ENCODE assay signal across 8 mouse cellular contexts in the genomic region with DNA sequence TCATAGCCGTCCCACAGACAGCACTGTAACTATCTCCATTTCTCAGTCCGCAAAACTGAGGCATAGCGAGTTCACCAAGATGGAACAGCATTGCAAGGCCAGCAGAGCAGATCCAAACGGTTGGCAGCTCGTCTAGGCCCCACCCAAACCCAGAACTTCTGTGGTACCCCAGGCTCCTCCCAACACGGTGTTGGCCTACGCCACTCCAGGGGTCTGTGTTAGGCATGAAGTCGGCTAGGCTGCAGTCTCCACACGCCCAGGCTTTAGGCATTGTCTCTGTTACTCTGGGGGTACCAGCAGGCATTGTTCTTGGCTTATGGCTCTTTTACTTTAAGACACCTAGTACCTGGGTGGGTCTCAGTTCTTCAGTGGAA. TPM values are rescaled to one million over a fixed set of nuclear protein-coding genes. Genes with fewer than 3 reads are reported as not detected.
DNase-seq lines count a peak whose midpoint lies in the region; ATAC-seq and TF ChIP-seq lines count a peak whose summit lies in the region.

No protein-coding gene starts in this region.

- peak overlapping the region; percentile 67 for H3K27ac ChIP-seq in liver, adult 2 months (replicated peaks; ENCODE audit: insufficient read depth, low read depth, low read length)
- H3K27ac ChIP-seq in forebrain, embryonic 11.5 days (ENCODE audit: low read depth, low read length), result no peak overlapping the region
- H3K27ac ChIP-seq in limb, embryonic 12.5 days, result peak overlapping the region; percentile 87
- H3K27ac ChIP-seq in olfactory bulb, adult 2 months (ENCODE audit: insufficient read depth, low read depth, low read length), result peak overlapping the region; percentile 6; the same call in 1 of the 2 replicates

- peak overlapping the region; percentile 52 for H3K9ac ChIP-seq in liver, adult 2 months (ENCODE audit: low read depth, low read length)
- peak overlapping the region; percentile 5; the same call in 1 of the 2 replicates for H3K9ac ChIP-seq in forebrain, embryonic 11.5 days (ENCODE audit: low read length)
- no peak overlapping the region for H3K9ac ChIP-seq in limb, embryonic 12.5 days (replicated peaks)

- no peaks in the 10 kb centered on the region for H3K27me3 ChIP-seq in liver, adult 2 months (ENCODE audit: control insufficient read depth, insufficient read depth, low read length)
- H3K27me3 ChIP-seq in forebrain, embryonic 11.5 days (ENCODE audit: control insufficient read depth, insufficient read depth, low read length), result no peaks in the 10 kb centered on the region
- H3K27me3 ChIP-seq in limb, embryonic 12.5 days, result no peaks in the 10 kb centered on the region

- peak; percentile 44; the same call in 1 of the 2 replicates for ATAC-seq in forebrain, embryonic 11.5 days (replicated peaks; ENCODE audit: low FRiP score)
- peak; percentile 29 for ATAC-seq in limb, embryonic 12.5 days (ENCODE audit: insufficient number of reproducible peaks, insufficient read depth, low FRiP score, low TSS enrichment, low read depth)
- ATAC-seq in activated CD4-positive, CD25-positive, alpha-beta regulatory T cell, adult 4 months, result no peak

- H3K9me3 ChIP-seq in forebrain, embryonic 11.5 days (ENCODE audit: control insufficient read depth, low read length), result no peaks in the 10 kb centered on the region
- no peaks in the 10 kb centered on the region for H3K9me3 ChIP-seq in limb, embryonic 12.5 days

- no peaks in the 10 kb centered on the region for H3K36me3 ChIP-seq in liver, adult 2 months (ENCODE audit: control insufficient read depth, insufficient read depth, low read length)
- H3K36me3 ChIP-seq in forebrain, embryonic 11.5 days (ENCODE audit: control insufficient read depth, insufficient read depth, low read length), result no peaks in the 10 kb centered on the region
- H3K36me3 ChIP-seq in limb, embryonic 12.5 days, result no peaks in the 10 kb centered on the region

- H3K4me1 ChIP-seq in liver, adult 2 months (ENCODE audit: control insufficient read depth, insufficient read depth, low read length), result peaks cover 23% of the 10 kb centered on the region
- 0 out of 2 replicates have a peak, but pooled peaks cover 2% of the 10 kb centered on the region for H3K4me1 ChIP-seq in forebrain, embryonic 11.5 days (replicated peaks; ENCODE audit: control insufficient read depth, insufficient read depth, low read length)
- H3K4me1 ChIP-seq in limb, embryonic 12.5 days (replicated peaks), result peaks cover 20% of the 10 kb centered on the region
- H3K4me1 ChIP-seq in olfactory bulb, adult 2 months (ENCODE audit: control insufficient read depth, insufficient read depth, low read length), result peaks cover 17% of the 10 kb centered on the region

- no peak for DNase-seq in liver, adult 2 months (ENCODE audit: extremely low read depth, low read depth, low spot score)
- DNase-seq in liver, result no peak
- DNase-seq in forebrain, embryonic 11.5 days (ENCODE audit: low spot score), result no peak
- DNase-seq in layer of hippocampus, adult 9-11 months, result no peak
- no peak for DNase-seq in ovary, postnatal 10 days (ENCODE audit: low spot score)

- WGBS in liver, adult 2 months, result 37% methylated on average over 9 of the region's 9 CpGs
- WGBS in forebrain, embryonic 11.5 days, result 39% methylated on average over 9 of the region's 9 CpGs
- WGBS in limb, embryonic 12.5 days, result 49% methylated on average over 9 of the region's 9 CpGs
- WGBS in olfactory bulb, adult 2 months, result 50% methylated on average over 9 of the region's 9 CpGs

- no peak for TF ChIP-seq CTCF in liver, adult 2 months (IDR thresholded peaks at IDR 0.05; ENCODE audit: low read depth, low read length)
- TF ChIP-seq CTCF in olfactory bulb, adult 2 months (IDR thresholded peaks at IDR 0.05; ENCODE audit: insufficient read depth, low read depth, low read length), result no peak

- H3K4me3 ChIP-seq in liver, adult 2 months (ENCODE audit: insufficient read depth, low read depth, low read length), result peak overlapping the region; percentile 3
- no peak overlapping the region for H3K4me3 ChIP-seq in forebrain, embryonic 11.5 days (ENCODE audit: low read depth, low read length)
- no peak overlapping the region for H3K4me3 ChIP-seq in limb, embryonic 12.5 days (replicated peaks)
- H3K4me3 ChIP-seq in olfactory bulb, adult 2 months (ENCODE audit: insufficient read depth, low read depth, low read length), result peak overlapping the region; percentile 46; the same call in 1 of the 2 replicates

- no peaks in the 10 kb centered on the region for H3K79me2 ChIP-seq in liver, adult 2 months (ENCODE audit: control insufficient read depth, insufficient read depth, low read length)

- no peak for TF ChIP-seq POLR2A in liver, adult 2 months (IDR thresholded peaks at IDR 0.05; ENCODE audit: extremely low read depth, insufficient read depth, low read length)
- TF ChIP-seq POLR2A in olfactory bulb, adult 2 months (IDR thresholded peaks at IDR 0.05; ENCODE audit: insufficient read depth, low read depth, low read length), result no peak

- 0 out of 2 replicates have a peak overlapping the region, but pooled peaks have one; percentile 52 for H3K4me2 ChIP-seq in forebrain, embryonic 11.5 days (ENCODE audit: low read depth, low read length, severe bottlenecking)
- H3K4me2 ChIP-seq in limb, embryonic 12.5 days, result peak overlapping the region; percentile 52

RNA-seq across cellular contexts. Expression of gene Rbfox2, which starts 30.2 kb away (rescaled TPM):
- 17.4 and 21.6 TPM in 2 replicates for total RNA-seq in liver, adult 2 months (2014; rRNA removed)
- polyA plus RNA-seq in liver, adult 2 months (2012; rRNA removed), result 18.2 and 21.5 TPM in 2 replicates
- polyA plus RNA-seq in forebrain, embryonic 11.5 days (2014; fragmentation: Nextera tagmentation; extraction: Ambion mirVana), result 68.2 and 77.6 TPM in 2 replicates
- 78.4 and 79.3 TPM in 2 replicates for polyA plus RNA-seq in limb, embryonic 12.5 days (2016; fragmentation: Nextera tagmentation; extraction: Ambion mirVana)
- 46.1 TPM in 1 of 2 replicates, not detected in the other for polyA plus RNA-seq in olfactory bulb, adult 2 months (2012; ENCODE audit: insufficient read depth, insufficient read length, low replicate concordance, missing spikeins)
- polyA plus RNA-seq in activated CD4-positive, CD25-positive, alpha-beta regulatory T cell, adult 4 months (2017; shearing (Covaris generic)), result under 1 TPM in 1 of 2 experiments, not detected in 1; 0.05 TPM

Comparison
In these comparisons a context has a peak if more than half of its experiments do, and no peak if none do; other contexts are left out.
1. H3K4me3 ChIP-seq: peak in liver, adult 2 months (single experiment) and olfactory bulb, adult 2 months (single experiment); none in forebrain, embryonic 11.5 days (single experiment) and limb, embryonic 12.5 days (single experiment).
2. RNA of gene Rbfox2, which starts 30.2 kb away (polyA plus RNA-seq): 78.4 to 79.3 TPM in limb, embryonic 12.5 days, 68.2 to 77.6 TPM in forebrain, embryonic 11.5 days, 46.1 TPM in olfactory bulb, adult 2 months and 18.2 to 21.5 TPM in liver, adult 2 months; 0.05 TPM in activated CD4-positive, CD25-positive, alpha-beta regulatory T cell, adult 4 months; every median in the first group is over 10 times any median in the second.